Mouse (Mus musculus) kidney, adult 2 months (tissue): ENCODE data around the gene Polr3h.
A peak's percentile ranks its signal among the peaks of the same experiment; 100 is the strongest.

Source experiments
- CTCF ChIP-seq: fragments of 200-500 bp; conservative IDR thresholded peaks from 2 replicates; pipeline ENCODE4 v1.5.1; 2011; ENCODE audit warnings: low read depth, mild to moderate bottlenecking, control low read depth, low read length, moderate library complexity, mixed read lengths; ENCODE audit not compliant: insufficient read depth, insufficient read length
- POLR2A ChIP-seq: fragments of 200-500 bp; IDR thresholded peaks from one replicate; pipeline ENCODE4 v1.6.1; 2011; ENCODE audit warnings: low read depth, low read length, control low read depth

DNA sequence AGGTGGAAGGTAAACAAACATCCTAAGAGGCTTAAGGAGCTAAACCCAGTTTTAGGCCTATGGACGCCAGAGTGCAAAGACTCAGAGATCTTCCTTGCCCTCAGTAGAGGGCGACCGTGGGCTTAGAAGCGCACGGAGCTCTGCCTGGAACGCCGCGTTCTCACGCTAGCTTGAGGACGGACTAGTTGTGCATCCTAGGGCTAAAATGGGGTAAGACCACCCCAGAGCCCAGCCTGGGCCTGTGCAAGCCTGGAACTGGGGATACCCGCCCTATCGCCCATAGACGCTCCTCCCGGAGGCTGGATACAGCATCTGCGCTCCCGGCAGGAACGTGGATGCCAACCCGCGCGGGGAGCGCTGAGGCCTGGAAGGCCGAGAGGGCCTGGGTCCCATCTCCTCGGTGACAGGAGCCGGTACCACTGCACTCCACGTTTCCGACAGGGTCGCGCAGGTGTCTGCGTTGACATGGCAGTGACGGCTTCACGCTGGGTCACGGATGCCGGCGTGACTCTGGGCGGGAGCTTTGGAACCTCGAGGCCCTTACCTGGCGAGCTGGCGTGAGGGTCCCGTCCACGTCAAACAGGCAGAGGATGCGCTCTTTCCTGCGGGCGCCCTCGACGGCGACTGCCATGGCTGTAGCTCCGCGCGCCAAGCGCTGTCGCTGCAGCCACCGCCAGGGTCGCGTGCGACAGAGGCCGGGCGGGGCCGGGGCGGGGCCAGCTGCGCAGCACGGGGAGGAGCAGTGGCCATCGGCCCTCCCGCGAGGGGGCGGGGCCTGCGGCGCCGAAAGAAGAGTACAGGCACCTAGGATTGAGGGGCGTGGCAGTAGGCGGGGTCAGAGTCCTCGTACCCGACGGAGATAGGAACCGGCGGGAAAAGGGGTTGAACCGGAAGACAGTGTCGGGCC, 34.4 kb upstream of the Polr3h start, which contains the start of gene Pmm1:
- TF ChIP-seq POLR2A (no peak), CTCF (peak; percentile 85)
